Mouse (Mus musculus): ENCODE results near the gene Uqcr11.

DNA sequence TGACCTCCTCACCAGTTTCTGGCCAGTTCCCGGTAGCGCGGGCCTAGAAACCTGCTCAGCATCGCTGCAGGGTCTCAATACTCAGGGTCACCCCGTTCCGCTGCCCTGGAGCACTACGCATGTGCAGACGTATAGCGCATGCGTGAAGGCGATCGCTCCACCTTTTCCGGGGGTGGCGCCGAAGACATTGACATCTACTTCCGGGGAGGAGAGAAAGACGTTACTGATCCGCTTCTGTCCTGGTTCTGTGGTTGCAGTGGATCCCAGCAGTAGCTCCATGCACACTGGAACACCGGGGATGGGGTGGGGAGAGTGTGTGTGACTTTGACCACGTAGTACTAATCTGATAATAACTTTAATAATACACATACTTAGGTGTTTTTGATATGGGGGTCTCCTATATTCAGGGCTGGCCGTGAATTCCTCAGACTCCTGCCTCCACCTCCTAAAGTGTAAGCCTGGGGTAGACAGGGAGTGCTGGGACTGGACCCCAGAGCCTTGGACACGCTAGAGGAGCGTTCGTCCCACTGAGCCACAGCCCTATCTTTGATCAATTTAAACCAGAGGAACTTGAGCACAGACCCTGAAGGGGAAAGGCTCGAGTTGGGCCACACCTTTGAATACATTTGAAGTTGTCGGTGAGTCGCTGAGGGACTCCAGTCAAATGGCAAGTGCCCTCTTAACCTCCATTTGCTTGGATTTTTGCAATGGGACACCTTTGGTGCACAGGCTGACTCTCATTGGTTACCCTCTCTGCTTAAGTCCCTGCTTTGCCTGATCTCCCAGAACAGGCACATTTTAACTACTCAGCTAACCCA, at the start of gene Uqcr11:
- TF ChIP-seq CTCF (conservative IDR thresholded peaks at IDR 0.05; ENCODE audit: low read length) (no peak), NANOG (IDR thresholded peaks at IDR 0.05; ENCODE audit: borderline replicate concordance, low read length) (no peak)

Data from E14TG2a.4 (cell line).